ENCODE assay signal across 9 mouse cellular contexts in the genomic region with DNA sequence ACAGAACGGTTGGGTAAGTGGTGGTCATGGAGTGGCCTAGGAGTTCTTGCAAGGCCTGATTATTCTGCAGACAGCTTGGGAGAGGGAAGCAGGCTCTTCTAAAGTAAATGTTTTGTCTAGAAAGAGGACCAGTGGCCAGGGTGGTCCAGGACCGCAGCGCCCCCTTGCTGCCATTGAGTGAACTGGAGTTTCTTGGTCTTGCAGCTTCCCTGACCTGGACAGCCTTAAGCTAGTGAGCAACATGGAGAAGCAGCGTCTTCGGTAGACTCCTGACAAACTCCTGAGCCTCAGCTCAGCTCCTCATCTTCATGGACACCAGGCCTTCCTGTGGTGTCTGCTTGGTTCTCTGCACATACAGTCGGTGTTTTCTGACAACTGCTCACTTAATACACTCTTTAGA.
DNase-seq lines count a peak whose midpoint lies in the region; ATAC-seq and TF ChIP-seq lines count a peak whose summit lies in the region.
"Had no signal": no experiment of that assay in that cellular context is flagged by ENCODE, and none has a peak within 500 bp of the region (broad histone marks: within the 10 kb centered on the region; RNA-seq: fewer than 3 reads in every experiment).

No protein-coding gene starts in this region.

- DNase-seq in heart, postnatal 10 days = peak; percentile 8 to 20
- no peak for DNase-seq in heart, postnatal 25 days (ENCODE audit: low spot score)
- peak; percentile 38 for DNase-seq in 3T3-L1 (ENCODE audit: low read depth, low spot score)
- DNase-seq in MEL (ENCODE audit: low read depth, low spot score) = peak; percentile 2
- DNase-seq in embryo, embryonic 9.5 days (ENCODE audit: extremely low spot score) = peak; percentile 54
- peak; percentile 45 for DNase-seq in limb, embryonic 10.5 days (ENCODE audit: low spot score)
- peak; percentile 27 for DNase-seq in stomach, postnatal 0 days (ENCODE audit: low spot score)
- no peak for DNase-seq in yolk sac, embryonic 10.5 days (ENCODE audit: low spot score)

- H3K27ac ChIP-seq in MEL (ENCODE audit: control insufficient read depth, low read depth, low read length) = no peak overlapping the region
- H3K27ac ChIP-seq in limb, embryonic 10.5 days = no peak overlapping the region
- no peak overlapping the region for H3K27ac ChIP-seq in stomach, postnatal 0 days (replicated peaks)

- no peaks in the 10 kb centered on the region for H3K36me3 ChIP-seq in MEL (ENCODE audit: control insufficient read depth in 1 of 2, insufficient read depth in 2 of 2, low read length in 2 of 2)
- no peaks in the 10 kb centered on the region for H3K36me3 ChIP-seq in limb, embryonic 10.5 days
- H3K36me3 ChIP-seq in stomach, postnatal 0 days (ENCODE audit: control insufficient read depth, insufficient read depth, low read length) = no peaks in the 10 kb centered on the region

- H3K9ac ChIP-seq in MEL (ENCODE audit: control insufficient read depth, low read depth, low read length, poor library complexity, severe bottlenecking) = no peak overlapping the region
- H3K9ac ChIP-seq in stomach, postnatal 0 days (ENCODE audit: low read length) = no peak overlapping the region

- TF ChIP-seq CTCF in MEL (IDR thresholded peaks at IDR 0.05 in 2 of 3, conservative IDR thresholded peaks at IDR 0.05 in 1 of 3; ENCODE audit: control insufficient read depth in 1 of 3, insufficient read depth in 1 of 3, low read depth in 2 of 3, low read length in 3 of 3, poor library complexity in 1 of 3, severe bottlenecking in 1 of 3) = peak in 2 of 3 experiments; percentile 6 to 28; a peak in 2 of 6 replicates
- TF ChIP-seq CTCF in stomach, postnatal 0 days (IDR thresholded peaks at IDR 0.05; ENCODE audit: low read depth) = peak; percentile 69

- TF ChIP-seq RAD21 in MEL (IDR thresholded peaks at IDR 0.05; ENCODE audit: low read depth, low read length) = no peak

- H3K4me1 ChIP-seq in MEL (ENCODE audit: control insufficient read depth in 1 of 2, insufficient read depth in 2 of 2, low read length in 2 of 2) = no peaks in the 10 kb centered on the region
- 0 out of 2 replicates have a peak, but pooled peaks cover 2% of the 10 kb centered on the region for H3K4me1 ChIP-seq in limb, embryonic 10.5 days
- no peaks in the 10 kb centered on the region for H3K4me1 ChIP-seq in stomach, postnatal 0 days (replicated peaks; ENCODE audit: control insufficient read depth, insufficient read depth)

- intact Hi-C loops in heart, postnatal 10 days (cut with DNase I) = no loop called here
- intact Hi-C loops in heart, postnatal 25 days (cut with DNase I) = no loop called here

- no peak overlapping the region for H3K4me2 ChIP-seq in stomach, postnatal 0 days (replicated peaks; ENCODE audit: low read depth)

- no peaks in the 10 kb centered on the region for H3K27me3 ChIP-seq in MEL (ENCODE audit: control insufficient read depth in 1 of 2, insufficient read depth in 2 of 2, low read length in 2 of 2)
- H3K27me3 ChIP-seq in limb, embryonic 10.5 days (ENCODE audit: low read depth, poor library complexity, severe bottlenecking) = no peaks in the 10 kb centered on the region
- H3K27me3 ChIP-seq in stomach, postnatal 0 days (ENCODE audit: control insufficient read depth, insufficient read depth, low read length) = no peaks in the 10 kb centered on the region

- no peak for ATAC-seq in stomach, postnatal 0 days (ENCODE audit: low FRiP score, low TSS enrichment)

- no peak for TF ChIP-seq POLR2A in MEL (IDR thresholded peaks at IDR 0.05; ENCODE audit: control insufficient read depth in 1 of 2, insufficient read depth in 1 of 2, low read depth in 1 of 2, low read length in 2 of 2, poor library complexity in 1 of 2)

- 60% methylated on average over 6 of the region's 6 CpGs for WGBS in limb, embryonic 10.5 days
- 62% methylated on average over 6 of the region's 6 CpGs for WGBS in stomach, postnatal 0 days

- H3K79me2 ChIP-seq in MEL (ENCODE audit: control insufficient read depth, insufficient read depth, low read length, poor library complexity) = no peaks in the 10 kb centered on the region

- no peaks in the 10 kb centered on the region for H3K9me3 ChIP-seq in MEL (replicated peaks; ENCODE audit: insufficient read depth, low read length)
- H3K9me3 ChIP-seq in limb, embryonic 10.5 days (replicated peaks) = no peaks in the 10 kb centered on the region
- no peaks in the 10 kb centered on the region for H3K9me3 ChIP-seq in stomach, postnatal 0 days (ENCODE audit: control insufficient read depth, low read length)

- TF ChIP-seq EP300 in MEL (IDR thresholded peaks at IDR 0.05; ENCODE audit: low read depth in 1 of 2, low read length in 2 of 2) = no peak
- TF ChIP-seq EP300 in stomach, postnatal 0 days (optimal IDR thresholded peaks at IDR 0.05) = no peak

- H3K4me3 ChIP-seq in MEL (ENCODE audit: control insufficient read depth in 1 of 2, insufficient read depth in 1 of 2, low read depth in 2 of 2, low read length in 2 of 2) = no peak overlapping the region
- H3K4me3 ChIP-seq in limb, embryonic 10.5 days = no peak overlapping the region
- no peak overlapping the region for H3K4me3 ChIP-seq in stomach, postnatal 0 days (ENCODE audit: low read depth, low read length)
- H3K4me3 ChIP-seq: myocyte had no signal

TF ChIP-seq in MEL, 35 proteins besides CTCF, POLR2A, EP300 and RAD21:
- TF ChIP-seq ZMIZ1 (IDR thresholded peaks at IDR 0.05; ENCODE audit: low read depth, low read length) = no peak
- TF ChIP-seq KAT2A (conservative IDR thresholded peaks at IDR 0.05; ENCODE audit: low read depth, low read length) = no peak
- no peak for TF ChIP-seq ELF1 (IDR thresholded peaks at IDR 0.05; ENCODE audit: low read depth, low read length)
- TF ChIP-seq MYC (IDR thresholded peaks at IDR 0.05; ENCODE audit: low read depth, low read length) = no peak
- no peak for TF ChIP-seq SIN3A (IDR thresholded peaks at IDR 0.05; ENCODE audit: low read length)
- no peak for TF ChIP-seq ETS1 (IDR thresholded peaks at IDR 0.05; ENCODE audit: low read depth, low read length)
- TF ChIP-seq USF1 (IDR thresholded peaks at IDR 0.05; ENCODE audit: low read depth, low read length) = no peak
- no peak for TF ChIP-seq RCOR1 (IDR thresholded peaks at IDR 0.05; ENCODE audit: low read depth, low read length)
- TF ChIP-seq CHD2 (IDR thresholded peaks at IDR 0.05; ENCODE audit: low read length) = no peak
- no peak for TF ChIP-seq MXI1 (IDR thresholded peaks at IDR 0.05; ENCODE audit: low read depth, low read length)

Comparison
In these comparisons a context has a peak if more than half of its experiments do, and no peak if none do; other contexts are left out.
1. DNase-seq: peak in heart, postnatal 10 days (2 of 2), 3T3-L1 (single experiment), MEL (single experiment), embryo, embryonic 9.5 days (single experiment), limb, embryonic 10.5 days (single experiment) and stomach, postnatal 0 days (single experiment); none in heart, postnatal 25 days (single experiment) and yolk sac, embryonic 10.5 days (single experiment).